Mouse (Mus musculus): ENCODE measurements around the gene Zfp523. TPM values are rescaled to one million over a fixed set of nuclear protein-coding genes. Genes with fewer than 3 reads are reported as not detected.
A peak's percentile ranks its signal among the peaks of the same experiment; 100 is the strongest.

Gene Zfp523
- 14.5 and 20.9 TPM in 2 replicates for total RNA-seq (2014; fragmentation: Nextera tagmentation)
- 19.5 and 29.1 TPM in 2 replicates for total RNA-seq (2017)

GRCm38 (mm10) chr17:28176775-28177539 lies at the start of gene Zfp523:
TSS of gene Zfp523 (plus strand) at chr17:28177129.
- peak; percentile 57 for ATAC-seq (replicated peaks; ENCODE audit: poor library complexity, severe bottlenecking)

- no peak for ATAC-seq (replicated peaks; ENCODE audit: poor library complexity, severe bottlenecking)
Observed at GRCm38 (mm10) chr17:28129796-28130195, 47.1 kb upstream of the Zfp523 start.

- ATAC-seq (replicated peaks; ENCODE audit: poor library complexity, severe bottlenecking): no peak
Observed at GRCm38 (mm10) chr17:28130391-28131125, 46.4 kb upstream of the Zfp523 start.

GRCm38 (mm10) chr17:28131156-28131555 lies 45.8 kb upstream of the Zfp523 start:
- ATAC-seq (replicated peaks; ENCODE audit: poor library complexity, severe bottlenecking): no peak

GRCm38 (mm10) chr17:28133193-28133592 lies 43.7 kb upstream of the Zfp523 start:
- peak; percentile 77 for ATAC-seq (replicated peaks; ENCODE audit: poor library complexity, severe bottlenecking)

- no peak for ATAC-seq (replicated peaks; ENCODE audit: poor library complexity, severe bottlenecking)
Observed at GRCm38 (mm10) chr17:28135496-28135895, 41.4 kb upstream of the Zfp523 start.

GRCm38 (mm10) chr17:28136266-28136665 lies 40.7 kb upstream of the Zfp523 start:
- ATAC-seq (replicated peaks; ENCODE audit: poor library complexity, severe bottlenecking): no peak

GRCm38 (mm10) chr17:28138013-28138412 lies 38.9 kb upstream of the Zfp523 start:
- ATAC-seq (replicated peaks; ENCODE audit: poor library complexity, severe bottlenecking): no peak

- ATAC-seq (replicated peaks; ENCODE audit: poor library complexity, severe bottlenecking): no peak
Observed at GRCm38 (mm10) chr17:28138685-28139084, 38.2 kb upstream of the Zfp523 start.

- no peak for ATAC-seq (replicated peaks; ENCODE audit: poor library complexity, severe bottlenecking)
Observed at GRCm38 (mm10) chr17:28140431-28141204, 36.3 kb upstream of the Zfp523 start.

GRCm38 (mm10) chr17:28141205-28141650 lies 35.7 kb upstream of the Zfp523 start:
- no peak for ATAC-seq (replicated peaks; ENCODE audit: poor library complexity, severe bottlenecking)

GRCm38 (mm10) chr17:28141771-28142699 lies 34.9 kb upstream of the Zfp523 start, which contains the start of gene Scube3:
TSS of gene Scube3 (plus strand) at chr17:28142141.
- peak; percentile 55 for ATAC-seq (replicated peaks; ENCODE audit: poor library complexity, severe bottlenecking)

GRCm38 (mm10) chr17:28142700-28143610 lies 34.0 kb upstream of the Zfp523 start:
- ATAC-seq (replicated peaks; ENCODE audit: poor library complexity, severe bottlenecking): no peak

- ATAC-seq (replicated peaks; ENCODE audit: poor library complexity, severe bottlenecking): no peak
Observed at GRCm38 (mm10) chr17:28143751-28144150, 33.2 kb upstream of the Zfp523 start.

- no peak for ATAC-seq (replicated peaks; ENCODE audit: poor library complexity, severe bottlenecking)
Observed at GRCm38 (mm10) chr17:28144241-28144640, 32.7 kb upstream of the Zfp523 start.

GRCm38 (mm10) chr17:28148288-28148687 lies 28.6 kb upstream of the Zfp523 start:
- ATAC-seq (replicated peaks; ENCODE audit: poor library complexity, severe bottlenecking): no peak

- no peak for ATAC-seq (replicated peaks; ENCODE audit: poor library complexity, severe bottlenecking)
Observed at GRCm38 (mm10) chr17:28149734-28150133, 27.2 kb upstream of the Zfp523 start.

GRCm38 (mm10) chr17:28150456-28150855 lies 26.5 kb upstream of the Zfp523 start:
- ATAC-seq (replicated peaks; ENCODE audit: poor library complexity, severe bottlenecking): no peak

Data from granulocyte monocyte progenitor cell, adult 5-6 weeks (primary cell).